Mouse (Mus musculus) right cerebral cortex, postnatal 14 days (tissue): ENCODE measurements around the gene Unc13d.
"Not testable (repeated sequence)": the region's sequence is repeated elsewhere in the genome, so short reads cannot be mapped to it uniquely, and the experiment has no call there.

Experiments used
- DNase-seq: peaks from one replicate; pipeline ENCODE4 v3.0.0; 2022

Unc13d gene

DNA sequence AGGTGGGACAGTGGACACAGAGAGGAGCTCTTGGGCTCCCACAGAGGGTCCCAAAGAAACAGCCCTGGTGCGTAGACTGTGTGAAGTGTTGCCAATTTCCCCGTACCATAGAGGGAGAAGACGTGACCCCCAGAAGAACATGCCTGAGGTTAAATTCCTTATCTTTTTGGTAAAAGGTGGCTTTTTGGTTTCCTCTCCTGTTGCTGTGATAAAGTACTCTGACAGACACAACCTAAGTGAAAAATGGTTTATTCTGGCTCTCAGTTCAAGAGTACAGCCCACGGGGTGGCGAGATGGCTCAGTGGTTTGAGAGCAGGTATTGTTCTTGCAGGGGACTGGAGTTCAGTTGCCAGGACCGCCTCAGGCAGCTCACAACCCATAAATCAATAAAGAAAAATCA is 21.7 kb upstream of the Unc13d start:
- no peak for DNase-seq

DNA sequence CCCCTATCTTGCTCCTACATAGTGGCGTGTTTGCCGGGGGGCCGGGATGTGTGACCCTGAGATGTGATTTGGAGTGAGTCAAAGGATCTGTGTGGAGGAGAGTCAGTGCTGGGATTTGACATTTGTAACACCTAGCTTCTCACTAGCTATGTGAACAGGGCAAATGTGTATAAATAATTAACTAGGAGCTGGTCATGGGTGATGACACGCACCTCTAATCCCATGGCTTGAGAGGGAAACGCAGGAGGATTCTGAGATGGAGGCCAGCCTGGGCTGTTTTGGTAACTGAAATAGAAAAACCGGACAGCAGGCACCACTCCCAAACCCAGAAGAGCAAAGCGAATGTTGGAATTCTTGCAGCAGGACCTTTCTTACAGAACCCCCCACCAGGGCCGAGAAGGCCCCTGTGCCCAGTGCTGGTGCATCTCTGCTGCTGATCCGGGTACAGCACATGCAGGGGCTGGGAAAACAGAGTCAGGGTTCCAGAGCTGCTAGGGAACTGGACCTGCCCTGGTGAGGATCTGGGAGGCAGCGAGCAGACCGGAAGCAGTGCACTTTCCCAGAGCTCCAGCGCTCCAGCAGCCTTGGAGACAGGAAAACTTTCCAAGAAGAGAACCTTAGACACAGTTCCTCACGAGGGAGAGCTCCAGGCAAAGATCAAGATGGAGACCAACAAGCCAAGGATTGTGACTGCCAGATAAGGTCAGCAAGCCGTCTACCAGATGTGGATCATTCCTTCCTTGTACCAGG is 21.1 kb upstream of the Unc13d start:
- no peak for DNase-seq

DNA sequence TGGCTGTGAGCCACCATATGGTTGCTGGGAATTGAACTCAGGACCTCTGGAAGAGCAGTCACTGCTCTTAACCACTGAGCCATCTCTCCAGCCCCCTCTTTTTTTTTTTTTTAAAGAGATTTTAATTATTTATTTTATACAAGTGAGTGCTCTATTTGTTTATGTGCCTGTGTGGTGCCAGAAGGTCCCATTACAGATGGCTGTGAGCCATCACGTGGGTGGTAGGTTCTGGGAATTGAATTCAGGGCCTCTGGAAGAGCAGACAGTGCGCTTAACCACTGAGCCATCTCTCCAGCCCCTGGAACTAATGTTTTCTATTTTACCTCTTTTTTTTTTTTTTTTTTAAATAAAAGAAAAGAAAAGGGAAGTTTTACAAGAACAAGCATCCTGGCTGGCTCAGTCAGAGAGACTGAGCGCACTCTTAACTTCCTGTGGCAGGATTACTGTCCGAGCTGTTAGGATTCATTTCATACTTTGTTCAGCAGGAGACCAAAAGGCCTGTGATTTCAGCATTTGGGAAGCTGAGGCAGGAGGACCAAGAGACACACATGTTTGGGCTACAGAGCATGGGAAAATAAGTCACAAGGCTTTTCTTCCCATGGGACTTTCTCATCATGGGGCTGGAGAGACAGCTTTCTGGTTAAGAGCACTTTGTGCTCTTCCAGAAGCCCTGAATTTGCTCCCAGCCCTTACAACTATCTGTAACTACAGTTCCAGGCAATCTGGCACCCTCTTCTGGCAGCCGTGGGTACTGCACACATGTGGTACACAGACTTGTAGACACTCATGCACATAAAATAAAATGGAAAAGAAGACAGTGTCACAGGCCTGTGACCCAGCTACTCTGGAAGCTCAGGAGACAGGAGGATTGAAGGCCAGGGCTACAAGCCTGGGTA is 18.7 kb upstream of the Unc13d start:
- DNase-seq: no peak

DNA sequence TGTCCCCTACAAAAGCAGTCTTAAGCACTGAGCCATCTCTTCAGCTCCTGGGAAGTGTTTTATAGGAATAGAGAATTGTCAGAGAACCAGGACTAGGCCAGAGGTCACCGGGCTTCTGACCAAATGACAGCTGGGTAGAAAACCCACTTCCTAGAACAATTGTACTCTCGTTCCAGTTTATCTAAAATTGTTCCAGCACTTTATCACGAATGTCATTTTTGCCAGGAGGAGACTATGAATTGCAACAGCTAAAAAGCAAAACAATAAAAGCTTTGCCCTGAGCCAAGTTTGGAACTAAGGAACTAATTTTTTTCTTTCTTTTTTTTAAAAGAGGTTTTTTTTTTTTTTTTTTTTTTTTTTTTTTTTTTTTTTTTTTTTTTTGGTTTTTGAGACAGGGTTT is 17.8 kb upstream of the Unc13d start:
- no peak for DNase-seq

DNA sequence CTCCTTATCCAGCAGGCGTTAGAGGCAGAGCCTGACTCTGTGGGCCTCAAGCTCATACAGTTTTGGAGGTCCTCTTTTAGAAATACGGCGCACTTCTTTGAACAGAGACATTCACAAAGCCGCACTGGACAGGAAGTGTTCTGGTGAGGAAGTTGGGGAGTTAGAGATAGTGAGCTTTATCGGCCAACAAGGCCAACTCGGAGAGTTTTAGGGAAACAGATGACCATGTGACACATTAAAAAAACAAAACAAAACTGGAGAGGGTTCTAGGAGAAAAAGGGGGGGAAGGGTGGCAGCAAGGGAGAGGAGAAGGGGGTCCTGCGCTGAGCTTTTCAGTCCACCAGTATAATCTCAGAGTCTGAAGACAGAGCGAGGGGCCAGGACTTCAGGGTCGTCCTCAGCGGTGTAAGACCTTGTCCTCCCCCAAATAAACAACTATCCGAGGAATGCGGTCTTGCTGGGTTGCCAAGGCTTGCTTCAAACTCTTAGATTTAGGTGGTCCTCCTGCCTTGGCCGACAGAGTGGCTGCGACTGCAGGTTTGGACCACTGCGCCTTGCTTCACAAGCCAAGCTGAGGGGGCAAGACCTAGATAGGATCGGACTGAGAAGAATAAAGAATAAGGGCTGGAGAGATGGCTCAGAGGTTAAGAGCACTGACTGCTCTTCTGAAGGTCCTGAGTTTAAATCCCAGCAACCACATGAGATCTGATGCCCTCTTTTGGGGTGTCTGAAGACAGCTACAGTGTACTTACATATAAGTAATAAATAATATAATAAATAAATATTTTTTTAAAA is 16.2 kb upstream of the Unc13d start:
- DNase-seq: no peak

DNA sequence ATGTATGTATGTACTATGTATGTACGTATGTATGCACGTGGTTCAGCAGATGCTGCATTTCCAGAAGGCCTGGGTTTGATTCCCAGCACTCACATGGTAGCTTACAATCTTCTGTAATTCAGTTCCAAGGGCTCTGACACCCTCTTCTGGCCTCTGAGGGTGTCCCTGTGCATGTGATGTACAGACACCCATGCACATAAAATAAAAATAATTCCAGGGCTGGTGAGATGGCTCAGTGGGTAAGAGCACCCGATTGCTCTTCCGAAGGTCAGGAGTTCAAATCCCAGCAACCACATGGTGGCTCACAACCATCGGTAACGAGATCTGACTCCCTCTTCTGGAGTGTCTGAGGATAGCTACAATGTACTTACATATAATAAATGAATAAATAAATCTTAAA is 15.2 kb upstream of the Unc13d start:
- not testable (repeated sequence) for DNase-seq

DNA sequence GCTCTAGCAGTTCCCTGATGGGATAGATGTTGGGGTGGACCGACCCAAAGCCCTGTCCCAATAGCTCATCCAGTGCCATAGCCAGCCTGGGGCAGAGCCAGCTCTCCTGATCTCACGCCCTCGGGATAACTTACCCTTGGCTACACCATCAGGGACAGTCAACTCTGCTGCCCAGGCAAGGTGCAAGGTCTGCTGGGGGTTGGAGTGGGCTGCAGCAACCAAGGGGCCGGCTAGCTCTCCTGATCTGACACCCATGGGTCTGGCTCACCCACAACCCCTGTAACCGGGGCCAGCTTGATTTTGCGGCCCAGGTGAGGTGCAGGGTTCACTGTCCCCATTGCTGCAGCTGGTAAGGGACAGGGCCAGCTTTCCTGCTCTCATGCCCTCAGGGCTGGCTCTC is 13.8 kb upstream of the Unc13d start:
- no peak for DNase-seq

DNA sequence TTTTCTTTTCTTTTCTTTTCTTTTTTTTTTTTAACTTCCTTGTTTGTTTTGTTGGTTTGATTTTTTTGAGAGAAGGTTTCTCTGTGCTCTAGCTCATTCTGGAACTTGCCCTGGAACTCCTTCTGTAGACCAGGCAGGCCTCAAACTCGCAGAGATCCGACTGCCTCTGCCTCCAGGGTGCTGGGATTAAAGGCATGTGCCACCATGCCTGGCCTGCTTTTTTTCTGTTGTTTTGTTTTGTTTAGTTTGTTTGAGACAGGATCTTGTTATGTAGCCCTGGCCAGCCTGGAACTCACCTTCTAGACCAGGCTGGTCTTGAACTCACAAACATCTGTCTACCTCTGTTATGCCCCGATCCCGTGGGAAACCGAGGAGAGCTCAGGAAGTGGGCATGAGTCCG is 11.8 kb upstream of the Unc13d start:
- no peak for DNase-seq

DNA sequence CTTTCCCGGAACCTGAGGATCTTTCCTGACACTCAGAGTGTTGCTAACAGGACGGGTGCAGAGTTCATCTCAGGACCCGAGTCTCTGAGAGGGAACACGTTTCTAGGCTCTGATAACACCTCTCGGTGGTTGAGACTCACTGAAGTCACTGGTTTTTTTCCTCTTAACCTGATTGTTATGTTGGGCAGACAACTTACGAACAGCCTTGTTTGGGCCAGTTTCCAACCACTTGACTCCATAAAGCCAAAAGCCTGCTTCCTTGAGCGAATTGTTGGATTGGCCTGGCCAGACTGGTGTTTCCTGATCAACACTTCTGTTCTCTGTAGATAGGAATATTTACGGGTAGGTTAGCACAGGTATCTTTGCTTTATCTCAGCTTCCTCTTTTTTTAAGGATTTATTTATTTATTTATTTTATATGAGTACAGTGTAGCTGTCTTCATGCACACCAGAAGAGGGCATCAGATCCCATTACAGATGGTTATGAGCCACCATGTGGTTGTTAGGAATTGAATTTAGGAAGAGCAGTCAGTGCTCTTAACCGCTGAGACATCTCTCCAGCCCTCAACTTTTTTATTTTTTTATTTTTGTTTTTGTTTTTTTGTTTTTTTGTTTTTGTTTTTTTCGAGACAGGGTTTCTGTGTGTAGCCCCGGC is 11.1 kb upstream of the Unc13d start:
- DNase-seq: no peak

DNA sequence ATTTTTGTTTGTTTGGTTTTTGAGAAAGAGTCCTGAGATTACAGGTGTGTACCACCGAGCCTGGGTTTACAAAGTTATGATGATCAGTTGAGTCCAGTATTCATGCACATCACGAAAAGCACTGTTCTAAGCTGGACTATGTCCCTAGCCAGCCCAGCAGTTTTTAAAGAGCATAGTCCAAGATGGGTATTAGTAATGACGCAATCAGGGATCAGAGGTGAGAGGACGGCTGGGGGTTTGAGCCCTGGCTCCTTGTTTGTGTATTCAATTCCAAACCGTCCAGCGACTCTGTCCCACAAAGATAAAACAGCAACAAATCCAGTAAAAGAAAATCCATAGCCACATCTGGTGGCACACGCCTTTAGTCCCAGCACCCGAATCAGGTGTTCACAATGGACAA is 10.4 kb upstream of the Unc13d start:
- no peak for DNase-seq

DNA sequence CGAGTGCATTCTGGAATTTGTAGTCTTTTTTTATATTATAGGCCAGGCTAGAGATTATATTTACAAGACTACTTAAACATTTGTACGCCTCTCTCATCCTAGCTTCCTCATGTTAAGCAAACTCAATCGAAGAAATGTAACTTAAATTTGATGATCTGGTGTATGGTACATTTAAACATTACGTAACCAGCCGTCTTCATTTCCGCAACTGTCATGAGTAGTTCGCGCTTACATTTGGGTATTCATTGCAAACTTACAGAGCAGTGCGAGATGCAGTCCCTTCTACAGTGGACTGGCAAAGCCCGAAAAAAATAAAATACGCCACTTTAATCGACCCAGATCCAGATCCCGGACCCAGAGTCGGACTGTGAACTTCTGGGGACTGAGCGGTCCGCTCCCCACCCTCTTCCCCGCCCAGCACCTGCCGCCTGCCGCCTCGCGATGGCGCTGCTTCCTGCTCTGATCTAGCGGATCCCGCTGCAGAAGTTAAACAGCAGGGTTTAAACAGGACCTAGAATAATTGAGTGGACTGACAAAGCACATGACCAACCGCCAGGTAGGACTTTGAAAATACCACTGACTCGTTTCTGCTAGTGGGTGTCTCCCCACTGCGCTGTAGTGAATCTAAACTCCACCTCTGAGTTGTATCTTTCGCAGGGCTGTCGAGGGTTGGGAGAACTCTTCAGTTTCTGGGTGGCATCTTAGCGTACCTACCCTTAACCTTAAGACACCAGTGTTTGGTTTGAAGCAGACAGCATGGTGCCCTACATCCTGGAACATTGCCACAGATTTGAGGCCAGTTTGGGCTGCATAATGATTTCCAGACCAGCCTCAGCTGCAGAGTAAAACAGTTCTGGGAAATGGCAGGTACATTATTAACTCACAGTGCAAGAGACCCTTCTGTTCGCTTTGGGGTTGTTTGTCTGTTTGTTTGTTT is 9.7 kb upstream of the Unc13d start:
- peak; percentile 86 for DNase-seq

DNA sequence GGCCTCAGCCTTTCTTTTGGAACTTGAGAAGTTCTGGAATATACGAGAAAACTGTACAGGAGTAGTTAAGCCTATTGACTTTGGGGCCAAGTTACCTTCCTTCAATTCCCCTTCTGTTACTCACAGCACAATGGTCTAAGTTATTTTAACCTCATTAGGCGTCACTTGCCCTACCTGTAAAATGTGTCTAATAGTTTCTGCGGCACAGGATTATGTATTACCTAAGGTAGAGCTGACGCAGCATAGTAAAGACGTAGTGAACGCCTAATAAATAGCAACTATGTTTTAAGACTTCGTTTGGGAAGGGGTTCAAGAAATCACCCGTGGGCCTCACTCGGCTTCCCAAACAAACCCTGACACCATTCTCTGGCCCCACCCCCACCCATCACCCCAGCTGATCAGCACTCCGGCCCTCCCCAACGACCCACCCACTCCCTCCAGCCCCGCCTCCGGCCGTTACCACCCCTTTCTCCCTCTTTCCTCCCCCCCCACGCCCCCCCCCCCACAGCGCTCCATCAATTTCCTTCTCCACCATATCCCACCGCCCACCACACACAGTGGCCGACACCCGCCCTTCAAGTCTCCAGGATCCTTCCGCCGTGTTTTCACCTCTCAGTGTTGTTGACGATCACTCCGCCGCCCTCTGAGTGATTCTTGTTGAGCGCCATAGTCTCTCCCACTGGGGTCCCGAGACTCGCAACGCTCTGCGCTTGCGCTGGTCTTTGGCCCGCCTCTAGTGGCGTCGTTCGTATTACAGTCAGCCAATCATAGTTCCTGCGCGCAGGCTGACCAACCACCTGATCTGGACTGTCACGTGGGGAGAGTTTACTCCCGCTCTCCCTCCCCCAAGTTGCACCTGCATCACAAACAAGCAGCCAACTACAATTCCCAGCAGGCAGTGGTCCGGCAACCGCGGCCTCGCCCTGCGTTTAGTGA is 8.8 kb upstream of the Unc13d start, which contains the start of gene Wbp2:
Gene Wbp2 (minus strand): TSS at position 738 of the 936 bp plus-strand sequence.
- peak; percentile 94 for DNase-seq

DNA sequence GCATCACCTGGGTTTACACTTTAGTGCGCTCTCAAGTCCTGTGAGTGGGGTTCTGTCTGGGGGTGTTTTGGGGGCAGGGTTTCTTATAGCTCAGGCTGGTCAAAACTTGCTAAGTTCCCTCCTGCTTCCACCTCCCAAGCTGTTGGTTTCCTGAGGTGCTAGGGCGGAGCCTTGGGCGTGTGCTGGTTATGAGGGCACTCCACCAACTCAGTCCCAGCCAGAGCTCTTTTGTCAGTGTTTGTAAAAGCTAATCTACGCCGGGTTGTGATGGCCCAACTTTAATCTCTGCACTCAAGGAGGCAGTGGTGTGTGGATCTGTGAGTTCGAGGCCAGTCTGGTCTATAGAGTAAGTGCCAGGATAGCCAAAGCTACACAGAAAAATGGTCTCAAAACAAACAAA is 6.4 kb upstream of the Unc13d start:
- DNase-seq: no peak

DNA sequence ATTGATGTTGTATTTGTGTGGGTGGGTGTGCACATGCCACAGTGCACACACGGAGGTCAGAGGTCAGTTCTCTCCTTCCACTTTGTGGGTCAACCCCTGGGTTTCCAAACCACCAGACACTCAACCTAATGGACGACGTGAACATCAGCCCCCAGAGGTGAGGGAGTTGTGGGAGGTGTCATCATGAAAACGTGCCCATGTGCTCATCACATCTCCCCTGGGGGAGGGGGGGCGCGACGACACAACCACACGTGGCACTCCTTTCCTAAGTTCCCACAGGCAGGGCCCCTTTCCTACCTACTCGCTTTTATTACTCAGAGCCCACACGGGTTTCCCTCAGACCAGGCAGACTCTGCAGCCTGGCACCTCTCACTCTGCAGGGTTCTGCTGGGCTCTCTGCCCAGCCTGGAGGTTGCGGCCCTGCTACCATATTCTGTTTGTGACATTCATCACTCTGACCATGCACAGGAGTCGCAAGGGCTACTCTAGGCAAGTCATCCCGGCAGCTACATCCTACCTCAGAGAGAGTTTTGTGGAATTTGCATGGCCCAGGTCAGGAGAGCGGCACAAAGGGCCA is 5.4 kb upstream of the Unc13d start:
- no peak for DNase-seq

DNA sequence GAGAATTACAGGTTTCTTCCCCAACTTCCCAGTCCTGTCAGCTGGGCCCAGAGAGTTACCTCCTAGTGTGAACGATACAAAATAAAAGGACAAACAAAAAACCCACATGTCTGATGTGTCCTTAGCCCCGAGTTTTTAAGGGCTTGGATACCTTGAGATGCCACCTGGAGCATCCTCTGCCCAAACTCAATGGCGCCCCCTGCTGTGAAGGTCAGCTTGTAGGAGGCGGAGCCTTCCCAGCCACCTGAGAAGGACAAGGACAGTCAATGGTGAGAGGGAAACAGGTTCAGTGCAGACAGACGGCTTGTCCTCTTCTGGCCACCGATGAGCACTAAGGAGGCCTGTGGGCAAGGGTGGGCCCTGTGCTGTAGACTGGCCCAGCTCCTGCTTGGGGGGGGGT is 3.3 kb upstream of the Unc13d start:
- DNase-seq: peak; percentile 64

DNA sequence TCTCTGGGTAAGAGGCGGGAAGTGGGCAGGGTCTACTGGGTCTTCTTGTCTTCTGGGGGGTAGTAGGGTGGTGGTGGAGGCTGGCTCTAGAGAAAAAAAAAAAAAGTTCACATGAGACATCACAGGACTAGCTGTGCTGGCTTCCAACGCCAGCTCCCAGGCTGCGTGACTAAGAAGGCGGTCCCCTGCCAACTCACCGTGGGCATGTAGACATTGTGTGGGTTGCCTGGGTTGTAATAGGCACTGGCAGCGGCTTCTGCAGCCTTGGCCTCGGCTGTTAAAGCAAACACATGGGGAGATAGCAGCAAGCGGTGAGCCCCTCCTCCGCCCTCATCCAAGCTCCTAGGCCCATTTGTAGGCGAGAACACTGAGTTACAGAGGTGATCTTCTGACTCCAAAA is 1.8 kb upstream of the Unc13d start:
- peak; percentile 49 for DNase-seq

DNA sequence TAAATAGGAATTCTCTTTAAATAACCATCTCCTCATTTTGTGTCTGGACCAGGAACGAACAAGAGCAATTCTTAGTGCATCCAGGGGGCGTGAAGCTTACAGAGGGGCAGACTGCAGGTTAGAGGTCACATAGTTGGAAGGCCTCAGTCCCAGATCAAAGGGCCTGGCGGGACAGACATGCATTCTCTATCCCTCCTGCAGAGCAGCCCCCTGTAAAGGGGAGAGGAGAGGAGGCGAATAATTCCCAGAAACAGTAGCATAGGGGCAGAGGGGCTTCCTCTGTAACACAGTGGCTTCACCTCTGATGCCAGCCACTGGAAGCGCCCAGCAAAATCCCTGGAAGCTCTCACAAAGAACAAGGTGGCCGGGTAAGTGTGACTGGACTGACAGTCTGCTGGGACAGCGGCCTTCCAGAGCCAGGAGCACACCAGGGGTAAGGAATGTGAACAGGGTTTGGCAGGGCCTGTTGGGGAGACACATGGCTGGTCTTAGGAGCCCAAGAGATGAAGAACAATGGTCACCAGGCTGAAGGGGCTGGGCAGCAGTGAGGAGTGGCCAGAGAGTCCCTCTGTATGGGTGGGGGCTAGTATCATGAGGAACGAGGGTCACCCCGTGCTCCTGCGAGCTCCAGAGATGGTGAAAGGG is 1.0 kb upstream of the Unc13d start:
- no peak for DNase-seq

DNA sequence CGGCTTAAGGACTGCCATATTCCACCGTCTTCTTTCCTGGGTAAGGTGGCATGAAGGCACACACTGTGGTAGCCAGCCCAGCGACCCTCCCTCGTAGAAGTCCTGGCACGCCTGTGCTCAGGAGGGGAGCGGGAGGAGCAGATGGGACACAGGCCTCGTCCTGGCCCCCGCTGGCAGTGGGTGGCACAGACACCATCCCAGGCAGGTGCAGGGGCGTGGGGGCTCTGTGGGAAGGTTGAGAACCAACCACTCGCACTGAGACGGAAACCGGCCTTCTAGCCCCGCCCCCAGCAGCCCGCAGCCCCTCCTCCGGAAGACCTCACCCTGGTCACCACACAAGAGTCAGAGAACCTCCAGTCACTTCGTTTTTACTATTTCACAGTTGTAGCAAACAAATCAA is 460 bp upstream of the Unc13d start:
- DNase-seq: no peak

DNA sequence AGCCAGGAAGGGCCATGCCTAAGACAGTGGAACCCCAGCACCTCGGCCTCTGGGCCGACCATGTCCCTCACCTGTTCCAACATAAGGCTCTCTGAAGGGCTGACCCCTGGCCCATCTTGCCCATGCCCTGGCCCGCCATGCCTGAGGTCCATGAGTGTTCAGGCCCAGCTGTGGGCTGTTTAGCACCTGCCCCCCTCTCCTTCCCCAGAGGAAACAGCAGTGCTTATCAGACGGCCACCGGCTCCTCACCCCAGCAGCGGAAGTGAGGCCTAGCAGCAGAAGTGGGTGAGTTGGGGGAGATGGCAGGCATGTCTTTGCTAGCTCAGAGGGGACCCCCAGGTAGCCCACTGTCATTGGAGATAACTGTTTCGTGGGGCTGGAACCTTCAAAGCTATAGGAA is 925 bp downstream of the Unc13d start:
- no peak for DNase-seq

DNA sequence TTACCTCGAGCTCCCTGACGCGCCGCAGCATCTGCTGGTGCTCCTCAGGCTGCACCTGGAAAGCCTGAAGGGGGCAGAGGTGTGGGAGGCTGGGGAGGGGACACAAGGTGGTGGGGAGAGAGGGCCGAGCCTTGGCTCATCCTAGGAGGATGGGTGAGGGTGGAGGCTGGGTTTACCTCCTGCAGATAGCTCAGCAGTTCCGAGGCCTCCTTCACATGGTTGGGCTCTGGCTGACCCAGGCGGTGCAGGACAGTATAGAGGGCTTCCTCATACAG is 1.6 kb downstream of the Unc13d start:
- DNase-seq: no peak
